Comparison of ENCODE assay signal across 9 mouse cellular contexts in genomic region chr5:139803601-139804102, GRCm38 (mm10). TPM values are rescaled to one million over a fixed set of nuclear protein-coding genes. Genes with fewer than 3 reads are reported as not detected.
DNase-seq lines count a peak whose midpoint lies in the region; ATAC-seq and TF ChIP-seq lines count a peak whose summit lies in the region.
"Had no signal": no experiment of that assay in that cellular context is flagged by ENCODE, and none has a peak within 500 bp of the region (broad histone marks: within the 10 kb centered on the region; RNA-seq: fewer than 3 reads in every experiment).

No protein-coding gene starts in this region.

- peaks cover 73% of the 10 kb centered on the region for H3K36me3 ChIP-seq in G1E (replicated peaks)
- peaks cover 100% of the 10 kb centered on the region for H3K36me3 ChIP-seq in erythroblast, embryonic 14.5 days (ENCODE audit: control insufficient read depth)
- peaks cover 18% of the 10 kb centered on the region for H3K36me3 ChIP-seq in intestine, embryonic 14.5 days (ENCODE audit: control insufficient read depth, insufficient read depth, low read length)
- H3K36me3 ChIP-seq in liver, embryonic 15.5 days (replicated peaks) = peaks cover 65% of the 10 kb centered on the region

- H3K4me3 ChIP-seq in G1E (ENCODE audit: low read depth, low read length) = peak overlapping the region; percentile 61; the same call in 1 of the 2 replicates
- H3K4me3 ChIP-seq in erythroblast, embryonic 14.5 days (replicated peaks) = peak overlapping the region; percentile 60
- H3K4me3 ChIP-seq in intestine, embryonic 14.5 days (ENCODE audit: low read depth, low read length) = no peak overlapping the region
- H3K4me3 ChIP-seq in liver, embryonic 15.5 days (replicated peaks) = peak overlapping the region; percentile 36

- peak; percentile 38 for DNase-seq in CD4-positive helper T cell, adult 2 months (ENCODE audit: low read depth, low spot score)
- DNase-seq in G1E (ENCODE audit: low spot score) = peak; percentile 83
- no peak for DNase-seq in intestine, embryonic 14.5 days (ENCODE audit: low spot score)
- peak; percentile 59 for DNase-seq in neural tube, embryonic 10.5 days (ENCODE audit: extremely low spot score, low spot score)
- DNase-seq in cerebellum, adult 8-10 months = no peak
- DNase-seq in frontal cortex, postnatal 25 days (ENCODE audit: low spot score in 2 of 2) = no peak

- TF ChIP-seq CTCF in G1E (IDR thresholded peaks at IDR 0.05; ENCODE audit: low read depth, low read length) = peak; percentile 74

- H3K27me3 ChIP-seq in G1E (ENCODE audit: insufficient read depth, low read length) = no peaks in the 10 kb centered on the region
- peaks cover 6% of the 10 kb centered on the region; the same call in 1 of the 2 replicates for H3K27me3 ChIP-seq in erythroblast, embryonic 14.5 days (ENCODE audit: control insufficient read depth)
- H3K27me3 ChIP-seq in intestine, embryonic 14.5 days (replicated peaks; ENCODE audit: control insufficient read depth, insufficient read depth, low read length) = no peaks in the 10 kb centered on the region
- H3K27me3 ChIP-seq in liver, embryonic 15.5 days = no peaks in the 10 kb centered on the region

- peaks cover 7% of the 10 kb centered on the region for H3K9me3 ChIP-seq in G1E (replicated peaks)
- H3K9me3 ChIP-seq in erythroblast, embryonic 14.5 days (ENCODE audit: control insufficient read depth, low read length) = peaks cover 27% of the 10 kb centered on the region
- no peaks in the 10 kb centered on the region for H3K9me3 ChIP-seq in intestine, embryonic 14.5 days (ENCODE audit: control insufficient read depth, low read length)
- H3K9me3 ChIP-seq in liver, embryonic 15.5 days (replicated peaks) = no peaks in the 10 kb centered on the region; the same call in 1 of the 2 replicates

- ATAC-seq in G1E (ENCODE audit: extremely low read depth, insufficient number of reproducible peaks, low FRiP score, poor library complexity, severe bottlenecking) = peak; percentile 10
- ATAC-seq in intestine, embryonic 14.5 days (replicated peaks; ENCODE audit: low FRiP score, low TSS enrichment, low read depth) = peak; percentile 29
- ATAC-seq in liver, embryonic 15.5 days (ENCODE audit: insufficient read depth) = peak; percentile 64

- peaks cover 85% of the 10 kb centered on the region for H3K4me1 ChIP-seq in G1E (ENCODE audit: insufficient read depth, low read depth, low read length)
- H3K4me1 ChIP-seq in erythroblast, embryonic 14.5 days (ENCODE audit: control insufficient read depth) = peaks cover 97% of the 10 kb centered on the region
- 0 out of 2 replicates have a peak, but pooled peaks cover 13% of the 10 kb centered on the region for H3K4me1 ChIP-seq in intestine, embryonic 14.5 days (replicated peaks; ENCODE audit: control insufficient read depth, insufficient read depth, low read length)
- H3K4me1 ChIP-seq in liver, embryonic 15.5 days (replicated peaks) = peaks cover 81% of the 10 kb centered on the region

- H3K4me2 ChIP-seq in intestine, embryonic 14.5 days (ENCODE audit: low read length) = peak overlapping the region; percentile 24
- peak overlapping the region; percentile 69 for H3K4me2 ChIP-seq in liver, embryonic 15.5 days

- H3K9ac ChIP-seq in intestine, embryonic 14.5 days (ENCODE audit: low read length) = no peak overlapping the region
- H3K9ac ChIP-seq in liver, embryonic 15.5 days = peak overlapping the region; percentile 60

- no peak overlapping the region for H3K27ac ChIP-seq in intestine, embryonic 14.5 days (ENCODE audit: low read depth)
- H3K27ac ChIP-seq in liver, embryonic 15.5 days (replicated peaks) = peak overlapping the region; percentile 100

- WGBS in intestine, embryonic 14.5 days = 16% methylated on average over 12 of the region's 12 CpGs
- WGBS in liver, embryonic 15.5 days (ENCODE audit: insufficient replicate concordance) = 7% methylated on average over 12 of the region's 12 CpGs

RNA-seq across cellular contexts. Expression of gene Mafk, which starts 12.3 kb away (rescaled TPM):
- total RNA-seq in G1E (2014; fragmentation: Nextera tagmentation) (6.6 and 14.6 TPM in 2 replicates), G1E (2017) (24.9 and 30.9 TPM in 2 replicates)
- polyA plus RNA-seq in G1E (2012) = 34.5 and 39.6 TPM in 2 replicates
- polyA plus RNA-seq in erythroblast, embryonic 14.5 days (2012) = 20.0 and 22.5 TPM in 2 replicates
- polyA plus RNA-seq in intestine, embryonic 14.5 days (2014; fragmentation: Nextera tagmentation; extraction: Ambion mirVana) = 9.4 and 11.2 TPM in 2 replicates
- 44.5 and 50.0 TPM in 2 replicates for polyA plus RNA-seq in liver, embryonic 15.5 days (2015; fragmentation: Nextera tagmentation; extraction: Ambion mirVana)

RNA-seq across cellular contexts. Expression of gene Tmem184a, which starts 16.1 kb away (rescaled TPM):
- 2.4 and 3.4 TPM in 2 replicates for total RNA-seq in G1E (2014; fragmentation: Nextera tagmentation)
- total RNA-seq in G1E (2017) = 1.0 and 1.3 TPM in 2 replicates
- polyA plus RNA-seq in G1E (2012) = 4.2 and 5.7 TPM in 2 replicates
- polyA plus RNA-seq in erythroblast, embryonic 14.5 days (2012) = 36.6 and 77.7 TPM in 2 replicates
- 12.5 and 15.1 TPM in 2 replicates for polyA plus RNA-seq in intestine, embryonic 14.5 days (2014; fragmentation: Nextera tagmentation; extraction: Ambion mirVana)
- polyA plus RNA-seq in liver, embryonic 15.5 days (2015; fragmentation: Nextera tagmentation; extraction: Ambion mirVana) = 0.68 and 1.2 TPM in 2 replicates

RNA-seq across cellular contexts. Expression of gene Gm26938, which starts 22.6 kb away (rescaled TPM):
- total RNA-seq in G1E (2014; fragmentation: Nextera tagmentation) (not detected in 2 replicates), G1E (2017) (not detected in 2 replicates)
- not detected in 2 replicates for polyA plus RNA-seq in G1E (2012)
- not detected in 2 replicates for polyA plus RNA-seq in erythroblast, embryonic 14.5 days (2012)
- not detected in 2 replicates for polyA plus RNA-seq in intestine, embryonic 14.5 days (2014; fragmentation: Nextera tagmentation; extraction: Ambion mirVana)
- polyA plus RNA-seq in liver, embryonic 15.5 days (2015; fragmentation: Nextera tagmentation; extraction: Ambion mirVana) = not detected in 2 replicates
- polyA plus RNA-seq: gonadal fat pad, adult 2 months had no signal

RNA-seq across cellular contexts. Expression of gene Psmg3, which starts 23.0 kb away (rescaled TPM):
- total RNA-seq in G1E (2014; fragmentation: Nextera tagmentation) = 14.0 and 17.5 TPM in 2 replicates
- 29.3 and 34.7 TPM in 2 replicates for total RNA-seq in G1E (2017)
- polyA plus RNA-seq in G1E (2012) = 50.3 and 52.7 TPM in 2 replicates
- polyA plus RNA-seq in erythroblast, embryonic 14.5 days (2012) = 2.7 TPM in 2 replicates
- polyA plus RNA-seq in intestine, embryonic 14.5 days (2014; fragmentation: Nextera tagmentation; extraction: Ambion mirVana) = 82.9 and 96.6 TPM in 2 replicates
- polyA plus RNA-seq in liver, embryonic 15.5 days (2015; fragmentation: Nextera tagmentation; extraction: Ambion mirVana) = 41.4 and 42.3 TPM in 2 replicates

RNA-seq across cellular contexts. Expression of gene Ints1, which starts 28.2 kb away (rescaled TPM):
- 67.6 and 84.0 TPM in 2 replicates for total RNA-seq in G1E (2014; fragmentation: Nextera tagmentation)
- 22.1 and 25.2 TPM in 2 replicates for total RNA-seq in G1E (2017)
- polyA plus RNA-seq in G1E (2012) = 108 and 115 TPM in 2 replicates
- 12.9 and 18.1 TPM in 2 replicates for polyA plus RNA-seq in erythroblast, embryonic 14.5 days (2012)
- polyA plus RNA-seq in intestine, embryonic 14.5 days (2014; fragmentation: Nextera tagmentation; extraction: Ambion mirVana) = 36.5 and 42.5 TPM in 2 replicates
- polyA plus RNA-seq in liver, embryonic 15.5 days (2015; fragmentation: Nextera tagmentation; extraction: Ambion mirVana) = 11.8 and 12.5 TPM in 2 replicates

Comparison
In these comparisons a context has a peak if more than half of its experiments do, and no peak if none do; other contexts are left out.
1. DNase-seq: peak in CD4-positive helper T cell, adult 2 months (single experiment), G1E (single experiment) and neural tube, embryonic 10.5 days (single experiment); none in intestine, embryonic 14.5 days (single experiment), cerebellum, adult 8-10 months (single experiment) and frontal cortex, postnatal 25 days (0 of 2).
2. ATAC-seq: peak in every context shown above with its lines; median percentile 64 in liver, embryonic 15.5 days; 29 in intestine, embryonic 14.5 days; 10 in G1E.